ENCODE assay signal across 8 mouse cellular contexts in the genomic region with DNA sequence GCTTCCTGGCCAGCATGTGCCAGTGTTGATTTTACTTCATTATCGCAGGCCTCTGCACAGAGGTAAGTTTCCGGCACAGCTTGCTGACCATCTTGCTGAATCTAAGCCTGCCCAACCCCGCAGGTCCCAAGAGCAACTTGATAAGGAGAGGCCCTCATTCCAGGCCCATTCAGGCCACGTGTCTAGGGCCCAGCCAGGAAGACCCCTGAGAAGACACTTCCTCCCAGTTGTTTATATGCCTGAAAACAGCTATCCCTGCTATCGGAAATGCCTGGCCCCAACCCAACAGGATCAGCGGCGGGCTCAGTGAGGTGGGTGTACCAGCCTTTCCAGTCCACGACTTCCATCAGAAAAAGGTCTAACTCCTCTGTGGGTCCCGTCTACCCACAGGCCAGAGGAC.
A peak's percentile ranks its signal among the peaks of the same experiment; 100 is the strongest.
DNase-seq lines count a peak whose midpoint lies in the region; ATAC-seq lines count a peak whose summit lies in the region.

No protein-coding gene starts in this region.

- no peak overlapping the region for H3K4me3 ChIP-seq in heart, embryonic 12.5 days
- H3K4me3 ChIP-seq in embryonic facial prominence, embryonic 12.5 days = no peak overlapping the region
- H3K4me3 ChIP-seq in kidney, embryonic 14.5 days (ENCODE audit: low read length) = no peak overlapping the region
- no peak overlapping the region for H3K4me3 ChIP-seq in liver, embryonic 13.5 days (replicated peaks)
- no peak overlapping the region for H3K4me3 ChIP-seq in hindbrain, embryonic 13.5 days
- no peak overlapping the region for H3K4me3 ChIP-seq in midbrain, embryonic 13.5 days (replicated peaks)

- 37% methylated on average over 9 of the region's 9 CpGs for WGBS in heart, embryonic 12.5 days
- WGBS in embryonic facial prominence, embryonic 12.5 days = 68% methylated on average over 9 of the region's 9 CpGs
- 55% methylated on average over 9 of the region's 9 CpGs for WGBS in kidney, embryonic 14.5 days
- WGBS in liver, embryonic 13.5 days (ENCODE audit: insufficient replicate concordance) = 33% methylated on average over 9 of the region's 9 CpGs
- WGBS in hindbrain, embryonic 13.5 days = 76% methylated on average over 9 of the region's 9 CpGs
- 87% methylated on average over 9 of the region's 9 CpGs for WGBS in midbrain, embryonic 13.5 days

- H3K4me1 ChIP-seq in heart, embryonic 12.5 days (replicated peaks) = peaks cover 43% of the 10 kb centered on the region
- peaks cover 43% of the 10 kb centered on the region for H3K4me1 ChIP-seq in embryonic facial prominence, embryonic 12.5 days
- peaks cover 32% of the 10 kb centered on the region for H3K4me1 ChIP-seq in kidney, embryonic 14.5 days (ENCODE audit: control insufficient read depth, insufficient read depth, low read length)
- peaks cover 20% of the 10 kb centered on the region for H3K4me1 ChIP-seq in liver, embryonic 13.5 days (replicated peaks)
- peaks cover 28% of the 10 kb centered on the region for H3K4me1 ChIP-seq in hindbrain, embryonic 13.5 days (replicated peaks)
- peaks cover 20% of the 10 kb centered on the region for H3K4me1 ChIP-seq in midbrain, embryonic 13.5 days (replicated peaks)

- no peaks in the 10 kb centered on the region for H3K27me3 ChIP-seq in heart, embryonic 12.5 days (replicated peaks)
- H3K27me3 ChIP-seq in embryonic facial prominence, embryonic 12.5 days = no peaks in the 10 kb centered on the region
- H3K27me3 ChIP-seq in kidney, embryonic 14.5 days (ENCODE audit: control insufficient read depth, insufficient read depth, low read length) = no peaks in the 10 kb centered on the region
- peaks cover 21% of the 10 kb centered on the region; the same call in 1 of the 2 replicates for H3K27me3 ChIP-seq in liver, embryonic 13.5 days
- H3K27me3 ChIP-seq in hindbrain, embryonic 13.5 days = peaks cover 16% of the 10 kb centered on the region
- H3K27me3 ChIP-seq in midbrain, embryonic 13.5 days = 0 out of 2 replicates have a peak, but pooled peaks cover 9% of the 10 kb centered on the region

- H3K9ac ChIP-seq in heart, embryonic 12.5 days = no peak overlapping the region
- H3K9ac ChIP-seq in embryonic facial prominence, embryonic 12.5 days = peak overlapping the region; percentile 12; the same call in 1 of the 2 replicates
- H3K9ac ChIP-seq in kidney, embryonic 14.5 days (ENCODE audit: low read depth, low read length) = no peak overlapping the region
- no peak overlapping the region for H3K9ac ChIP-seq in liver, embryonic 13.5 days
- no peak overlapping the region for H3K9ac ChIP-seq in hindbrain, embryonic 13.5 days
- H3K9ac ChIP-seq in midbrain, embryonic 13.5 days (replicated peaks) = no peak overlapping the region

- peak overlapping the region; percentile 91 for H3K4me2 ChIP-seq in heart, embryonic 12.5 days
- peak overlapping the region; percentile 68; the same call in 1 of the 2 replicates for H3K4me2 ChIP-seq in embryonic facial prominence, embryonic 12.5 days (replicated peaks)
- H3K4me2 ChIP-seq in kidney, embryonic 14.5 days (replicated peaks; ENCODE audit: low read depth, low read length) = no peak overlapping the region
- H3K4me2 ChIP-seq in liver, embryonic 13.5 days = no peak overlapping the region
- H3K4me2 ChIP-seq in hindbrain, embryonic 13.5 days = no peak overlapping the region
- H3K4me2 ChIP-seq in midbrain, embryonic 13.5 days (replicated peaks) = no peak overlapping the region

- H3K27ac ChIP-seq in heart, embryonic 12.5 days (ENCODE audit: poor library complexity, severe bottlenecking) = peak overlapping the region; percentile 95
- H3K27ac ChIP-seq in embryonic facial prominence, embryonic 12.5 days = peak overlapping the region; percentile 93
- H3K27ac ChIP-seq in kidney, embryonic 14.5 days (ENCODE audit: low read depth, low read length) = peak overlapping the region; percentile 93; the same call in 1 of the 2 replicates
- H3K27ac ChIP-seq in liver, embryonic 13.5 days = 0 out of 2 replicates have a peak overlapping the region, but pooled peaks have one; percentile 32
- H3K27ac ChIP-seq in hindbrain, embryonic 13.5 days = no peak overlapping the region
- no peak overlapping the region for H3K27ac ChIP-seq in midbrain, embryonic 13.5 days

- peak; percentile 31 for ATAC-seq in heart, embryonic 12.5 days (ENCODE audit: insufficient number of reproducible peaks, low FRiP score)
- ATAC-seq in embryonic facial prominence, embryonic 12.5 days (ENCODE audit: insufficient number of reproducible peaks, insufficient read depth, low FRiP score, low TSS enrichment) = no peak
- no peak for ATAC-seq in kidney, embryonic 14.5 days (ENCODE audit: low FRiP score, low TSS enrichment)
- no peak for ATAC-seq in liver, embryonic 13.5 days (ENCODE audit: low read depth)
- no peak for ATAC-seq in hindbrain, embryonic 13.5 days (ENCODE audit: low FRiP score)
- ATAC-seq in midbrain, embryonic 13.5 days = no peak

- H3K9me3 ChIP-seq in heart, embryonic 12.5 days (replicated peaks) = no peaks in the 10 kb centered on the region
- no peaks in the 10 kb centered on the region for H3K9me3 ChIP-seq in embryonic facial prominence, embryonic 12.5 days
- no peaks in the 10 kb centered on the region for H3K9me3 ChIP-seq in kidney, embryonic 14.5 days (ENCODE audit: control insufficient read depth, low read length)
- no peaks in the 10 kb centered on the region for H3K9me3 ChIP-seq in liver, embryonic 13.5 days (replicated peaks)
- no peaks in the 10 kb centered on the region for H3K9me3 ChIP-seq in hindbrain, embryonic 13.5 days
- H3K9me3 ChIP-seq in midbrain, embryonic 13.5 days = no peaks in the 10 kb centered on the region

- no peak for DNase-seq in heart, adult 8-10 months (ENCODE audit: low spot score)
- DNase-seq in liver, embryonic 13.5 days = no peak
- no peak for DNase-seq in adrenal gland, postnatal 36 days

- H3K36me3 ChIP-seq in heart, embryonic 12.5 days = no peaks in the 10 kb centered on the region
- H3K36me3 ChIP-seq in embryonic facial prominence, embryonic 12.5 days = peaks cover 23% of the 10 kb centered on the region; the same call in 1 of the 2 replicates
- peaks cover 11% of the 10 kb centered on the region; the same call in 1 of the 2 replicates for H3K36me3 ChIP-seq in kidney, embryonic 14.5 days (ENCODE audit: control insufficient read depth, insufficient read depth, low read length)
- no peaks in the 10 kb centered on the region for H3K36me3 ChIP-seq in liver, embryonic 13.5 days
- no peaks in the 10 kb centered on the region for H3K36me3 ChIP-seq in hindbrain, embryonic 13.5 days
- H3K36me3 ChIP-seq in midbrain, embryonic 13.5 days = no peaks in the 10 kb centered on the region

Comparison
In these comparisons a context has a peak if more than half of its experiments do, and no peak if none do; other contexts are left out.
1. H3K27ac ChIP-seq: peak in heart, embryonic 12.5 days (single experiment), embryonic facial prominence, embryonic 12.5 days (single experiment), kidney, embryonic 14.5 days (single experiment) and liver, embryonic 13.5 days (single experiment); none in hindbrain, embryonic 13.5 days (single experiment) and midbrain, embryonic 13.5 days (single experiment).
2. H3K4me2 ChIP-seq: peak in heart, embryonic 12.5 days (single experiment) and embryonic facial prominence, embryonic 12.5 days (single experiment); none in kidney, embryonic 14.5 days (single experiment), liver, embryonic 13.5 days (single experiment), hindbrain, embryonic 13.5 days (single experiment) and midbrain, embryonic 13.5 days (single experiment).